Mouse (Mus musculus): ENCODE measurements around the gene Dusp23. TPM values are rescaled to one million over a fixed set of nuclear protein-coding genes. Genes with fewer than 3 reads are reported as not detected.

The Dusp23 gene
- total and polyA plus RNA-seq, 3 experiments, result not detected

GRCm38 (mm10) chr1:172657266-172657665 is 24.5 kb upstream of the Dusp23 start:
- Histone ChIP-seq H3K9me3 (replicated peaks) (peaks cover 30% of the 10 kb centered on the region), H3K4me1 (ENCODE audit: insufficient read depth, low read depth, low read length) (no peaks in the 10 kb centered on the region), H3K27me3 (ENCODE audit: insufficient read depth, low read length) (no peaks in the 10 kb centered on the region), H3K4me3 (ENCODE audit: low read depth, low read length) (no peak overlapping the region), H3K36me3 (replicated peaks) (no peaks in the 10 kb centered on the region)
- ATAC-seq (ENCODE audit: extremely low read depth, insufficient number of reproducible peaks, low FRiP score, poor library complexity, severe bottlenecking) (no peak), DNase-seq (ENCODE audit: low spot score) (no peak)
- no peak for TF ChIP-seq TAL1 (conservative IDR thresholded peaks at IDR 0.05; ENCODE audit: low read depth, low read length)
- no peak for TF ChIP-seq GATA1 (IDR thresholded peaks at IDR 0.05; ENCODE audit: borderline replicate concordance, low read length)
- no peak for TF ChIP-seq POLR2AphosphoS5 (IDR thresholded peaks at IDR 0.05; ENCODE audit: insufficient replicate concordance, low read depth, low read length)
- TF ChIP-seq CTCF (IDR thresholded peaks at IDR 0.05; ENCODE audit: low read depth, low read length), result no peak
- TF ChIP-seq GATA2 (IDR thresholded peaks at IDR 0.05; ENCODE audit: borderline replicate concordance, low read depth, low read length), result no peak

- no peak for ATAC-seq (ENCODE audit: extremely low read depth, insufficient number of reproducible peaks, low FRiP score, poor library complexity, severe bottlenecking)
- TF ChIP-seq CTCF (IDR thresholded peaks at IDR 0.05; ENCODE audit: low read depth, low read length), result no peak
- no peak for TF ChIP-seq GATA2 (IDR thresholded peaks at IDR 0.05; ENCODE audit: borderline replicate concordance, low read depth, low read length)
Measured at GRCm38 (mm10) chr1:172653900-172654299, 21.1 kb upstream of the Dusp23 start.

GRCm38 (mm10) chr1:172652040-172652662 is 19.4 kb upstream of the Dusp23 start:
- peaks cover 24% of the 10 kb centered on the region for H3K9me3 ChIP-seq (replicated peaks)

More at GRCm38 (mm10) chr1:172653900-172654299, 21.1 kb upstream of the Dusp23 start:
- H3K9me3 ChIP-seq (replicated peaks), result peaks cover 32% of the 10 kb centered on the region
- no peak overlapping the region for H3K4me3 ChIP-seq (ENCODE audit: low read depth, low read length)
- H3K36me3 ChIP-seq (replicated peaks), result no peaks in the 10 kb centered on the region
- H3K27me3 ChIP-seq (ENCODE audit: insufficient read depth, low read length), result no peaks in the 10 kb centered on the region
- no peak for DNase-seq (ENCODE audit: low spot score)
- H3K4me1 ChIP-seq (ENCODE audit: insufficient read depth, low read depth, low read length), result no peaks in the 10 kb centered on the region

GRCm38 (mm10) chr1:172651288-172651987 is 18.7 kb upstream of the Dusp23 start:
- no peak for TF ChIP-seq TAL1 (conservative IDR thresholded peaks at IDR 0.05; ENCODE audit: low read depth, low read length)
- TF ChIP-seq POLR2AphosphoS5 (IDR thresholded peaks at IDR 0.05; ENCODE audit: insufficient replicate concordance, low read depth, low read length), result no peak
- no peaks in the 10 kb centered on the region for H3K27me3 ChIP-seq (ENCODE audit: insufficient read depth, low read length)
- no peaks in the 10 kb centered on the region for H3K36me3 ChIP-seq (replicated peaks)
- no peak overlapping the region for H3K4me3 ChIP-seq (ENCODE audit: low read depth, low read length)
- DNase-seq (ENCODE audit: low spot score) (no peak), ATAC-seq (ENCODE audit: extremely low read depth, insufficient number of reproducible peaks, low FRiP score, poor library complexity, severe bottlenecking) (no peak)
- H3K4me1 ChIP-seq (ENCODE audit: insufficient read depth, low read depth, low read length), result no peaks in the 10 kb centered on the region
- H3K9me3 ChIP-seq (replicated peaks), result peaks cover 23% of the 10 kb centered on the region

More at GRCm38 (mm10) chr1:172652040-172652662, 19.4 kb upstream of the Dusp23 start:
- Histone ChIP-seq H3K27me3 (ENCODE audit: insufficient read depth, low read length) (no peaks in the 10 kb centered on the region), H3K36me3 (replicated peaks) (no peaks in the 10 kb centered on the region), H3K4me3 (ENCODE audit: low read depth, low read length) (no peak overlapping the region), H3K4me1 (ENCODE audit: insufficient read depth, low read depth, low read length) (no peaks in the 10 kb centered on the region)
- ATAC-seq (ENCODE audit: extremely low read depth, insufficient number of reproducible peaks, low FRiP score, poor library complexity, severe bottlenecking), result no peak
- TF ChIP-seq GATA2 (IDR thresholded peaks at IDR 0.05; ENCODE audit: borderline replicate concordance, low read depth, low read length) (no peak), CTCF (IDR thresholded peaks at IDR 0.05; ENCODE audit: low read depth, low read length) (no peak), POLR2AphosphoS5 (IDR thresholded peaks at IDR 0.05; ENCODE audit: insufficient replicate concordance, low read depth, low read length) (no peak), TAL1 (conservative IDR thresholded peaks at IDR 0.05; ENCODE audit: low read depth, low read length) (no peak), GATA1 (IDR thresholded peaks at IDR 0.05; ENCODE audit: borderline replicate concordance, low read length) (no peak)
- DNase-seq (ENCODE audit: low spot score), result no peak

- no peak for DNase-seq (ENCODE audit: low spot score)
- TF ChIP-seq GATA2 (IDR thresholded peaks at IDR 0.05; ENCODE audit: borderline replicate concordance, low read depth, low read length) (no peak), GATA1 (IDR thresholded peaks at IDR 0.05; ENCODE audit: borderline replicate concordance, low read length) (no peak), CTCF (IDR thresholded peaks at IDR 0.05; ENCODE audit: low read depth, low read length) (no peak), POLR2AphosphoS5 (IDR thresholded peaks at IDR 0.05; ENCODE audit: insufficient replicate concordance, low read depth, low read length) (no peak), TAL1 (conservative IDR thresholded peaks at IDR 0.05; ENCODE audit: low read depth, low read length) (no peak)
- Histone ChIP-seq H3K9me3 (replicated peaks) (peaks cover 20% of the 10 kb centered on the region), H3K4me3 (ENCODE audit: low read depth, low read length) (no peak overlapping the region), H3K27me3 (ENCODE audit: insufficient read depth, low read length) (no peaks in the 10 kb centered on the region), H3K4me1 (ENCODE audit: insufficient read depth, low read depth, low read length) (no peaks in the 10 kb centered on the region), H3K36me3 (replicated peaks) (no peaks in the 10 kb centered on the region)
- no peak for ATAC-seq (ENCODE audit: extremely low read depth, insufficient number of reproducible peaks, low FRiP score, poor library complexity, severe bottlenecking)
Measured at GRCm38 (mm10) chr1:172650519-172651287, 17.9 kb upstream of the Dusp23 start.

GRCm38 (mm10) chr1:172649396-172649795 is 16.6 kb upstream of the Dusp23 start:
- no peaks in the 10 kb centered on the region for H3K36me3 ChIP-seq (replicated peaks)
- no peak for DNase-seq (ENCODE audit: low spot score)
- H3K9me3 ChIP-seq (replicated peaks), result peaks cover 15% of the 10 kb centered on the region
- H3K27me3 ChIP-seq (ENCODE audit: insufficient read depth, low read length), result no peaks in the 10 kb centered on the region
- TF ChIP-seq GATA2 (IDR thresholded peaks at IDR 0.05; ENCODE audit: borderline replicate concordance, low read depth, low read length) (no peak), POLR2AphosphoS5 (IDR thresholded peaks at IDR 0.05; ENCODE audit: insufficient replicate concordance, low read depth, low read length) (no peak), CTCF (IDR thresholded peaks at IDR 0.05; ENCODE audit: low read depth, low read length) (no peak), GATA1 (IDR thresholded peaks at IDR 0.05; ENCODE audit: borderline replicate concordance, low read length) (no peak), TAL1 (conservative IDR thresholded peaks at IDR 0.05; ENCODE audit: low read depth, low read length) (no peak)
- no peaks in the 10 kb centered on the region for H3K4me1 ChIP-seq (ENCODE audit: insufficient read depth, low read depth, low read length)
- H3K4me3 ChIP-seq (ENCODE audit: low read depth, low read length), result no peak overlapping the region
- no peak for ATAC-seq (ENCODE audit: extremely low read depth, insufficient number of reproducible peaks, low FRiP score, poor library complexity, severe bottlenecking)
